Mouse (Mus musculus): Measurements from ENCODE around the gene Glipr1.
A peak's percentile ranks its signal among the peaks of the same experiment; 100 is the strongest.
"Not testable (repeated sequence)": the region's sequence is repeated elsewhere in the genome, so short reads cannot be mapped to it uniquely, and the experiment has no call there.

Gene Glipr1

DNA sequence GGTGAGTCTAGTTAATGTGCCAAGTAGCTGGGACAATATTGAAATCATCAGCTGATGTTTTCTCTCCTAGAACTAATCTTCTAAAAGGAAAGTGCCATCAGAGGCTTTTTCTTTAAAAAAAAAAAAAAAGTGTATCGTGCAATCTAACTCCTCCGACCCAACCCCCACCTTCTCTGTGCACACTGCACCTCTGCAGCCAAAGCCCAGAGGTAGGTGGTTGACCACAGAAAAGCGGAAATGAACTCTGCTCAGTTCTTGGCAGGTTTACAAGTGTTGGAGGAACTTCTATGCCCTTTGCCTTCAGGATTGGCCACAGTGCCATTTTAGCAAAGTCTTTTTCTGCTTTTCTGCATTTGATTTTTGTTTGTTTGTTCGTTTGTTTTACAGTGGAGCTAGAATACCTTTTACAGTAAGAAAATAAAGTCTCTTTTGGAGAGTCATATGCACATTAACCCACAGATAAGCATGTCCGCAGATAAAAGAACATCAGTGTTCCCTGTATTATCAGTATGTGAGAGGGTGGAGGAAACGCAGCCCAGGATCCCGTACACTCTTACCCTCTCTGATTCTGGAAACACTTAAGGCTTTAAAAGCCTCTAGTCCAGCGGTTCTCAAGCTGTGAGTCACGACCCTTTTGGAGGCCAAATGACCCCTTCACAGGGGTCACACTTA lies at the start of gene Glipr1:
Glipr1 (minus strand) TSS at position 88 of the 672 bp plus-strand sequence.
- peak; percentile 53 for DNase-seq

DNA sequence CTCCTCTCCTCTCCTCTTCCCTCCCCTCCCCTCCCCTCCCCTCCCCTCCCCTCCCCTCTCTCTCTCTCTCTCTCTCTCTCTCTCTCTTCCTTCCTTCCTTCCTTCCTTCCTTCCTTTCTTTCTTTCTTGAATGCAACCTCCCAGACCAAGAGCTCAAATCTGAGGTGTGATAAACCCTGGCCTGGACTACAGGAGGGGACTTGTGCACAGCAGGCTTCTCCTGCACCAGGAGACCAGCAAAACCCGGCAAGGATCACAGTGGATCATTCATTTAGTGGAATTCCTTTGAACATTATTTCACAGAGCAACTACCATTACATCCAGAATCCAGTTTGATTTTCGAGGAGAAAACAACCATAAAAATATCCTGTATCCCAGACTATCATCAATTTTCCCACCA lies 49.5 kb upstream of the Glipr1 start:
- DNase-seq: not testable (repeated sequence)

DNA sequence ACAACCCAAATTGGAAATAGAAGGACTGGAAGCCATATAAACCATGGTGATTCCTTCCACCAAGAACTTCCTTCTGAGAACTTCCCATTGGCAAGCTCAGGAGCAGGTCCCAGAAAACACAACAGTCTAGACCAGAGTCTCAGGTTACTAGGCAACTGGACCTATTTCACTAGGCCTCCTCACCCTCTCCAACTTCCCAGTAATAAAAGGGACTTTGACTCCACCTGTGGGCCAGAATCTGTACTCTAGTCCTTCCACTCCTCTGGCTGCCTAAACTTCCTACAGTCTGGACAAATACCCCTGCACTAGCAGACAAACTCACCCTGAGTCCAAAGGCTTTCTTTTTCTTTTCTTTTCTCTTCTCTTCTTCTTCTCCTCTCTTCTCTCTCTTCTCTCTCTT lies 48.8 kb upstream of the Glipr1 start:
- no peak for DNase-seq

DNA sequence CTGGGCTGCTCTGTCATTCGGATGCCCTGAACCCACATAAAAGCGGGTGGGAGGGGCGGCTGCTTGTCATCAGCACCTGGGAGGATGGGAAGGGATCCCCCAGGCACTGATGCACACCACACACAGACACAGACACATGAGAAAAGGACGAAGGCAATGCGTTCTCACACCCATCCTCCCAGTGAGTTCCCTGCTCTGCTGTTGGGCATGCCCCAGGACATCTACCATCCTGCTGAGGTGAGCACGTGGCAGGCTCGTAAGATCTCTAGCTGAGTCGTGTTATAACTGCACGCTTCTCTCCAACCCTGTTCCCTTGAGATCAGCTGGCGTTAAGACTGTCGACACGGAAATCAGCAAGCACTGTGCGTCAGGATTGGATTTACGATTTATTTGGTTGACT lies 41.9 kb upstream of the Glipr1 start:
- peak; percentile 3 for DNase-seq

DNA sequence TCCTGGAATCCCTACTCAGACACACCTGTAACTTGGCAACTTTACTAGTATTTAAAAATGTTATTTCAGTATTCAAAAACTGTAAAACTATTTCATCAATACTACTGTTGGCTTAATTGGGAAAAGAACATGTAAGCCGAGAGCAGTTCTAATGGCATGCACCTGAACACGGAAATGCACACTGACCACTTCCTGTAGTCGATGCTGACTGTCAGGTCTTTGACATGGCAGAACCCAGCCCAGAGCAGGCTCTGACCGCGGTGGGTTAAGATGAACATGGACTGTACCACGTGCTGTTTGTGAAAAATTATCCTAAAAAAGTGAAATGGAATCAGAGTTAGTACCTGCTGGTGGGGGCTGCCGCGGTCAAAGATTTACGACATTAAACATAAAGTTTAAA lies 41.1 kb upstream of the Glipr1 start:
- not testable (repeated sequence) for DNase-seq

DNA sequence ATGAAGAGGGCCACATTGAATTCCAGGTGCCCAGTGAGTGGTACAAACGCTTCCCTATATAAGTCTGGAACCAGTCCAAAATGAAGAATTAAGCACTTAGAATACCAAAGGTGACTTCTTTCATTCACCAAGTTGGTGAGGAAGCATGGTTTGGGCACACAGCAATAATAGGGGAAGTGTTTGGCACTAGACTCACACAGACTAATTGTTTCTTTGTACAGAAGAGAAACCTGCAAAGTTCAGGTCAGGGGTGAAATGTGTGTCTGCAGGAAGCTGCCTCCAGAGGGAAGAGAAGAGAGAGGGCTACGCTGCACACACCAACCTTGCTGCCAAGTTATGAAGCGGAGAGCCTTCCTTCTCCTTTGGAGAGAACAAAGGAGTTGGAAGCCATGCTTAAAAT lies 26.3 kb upstream of the Glipr1 start:
- not testable (repeated sequence) for DNase-seq

DNA sequence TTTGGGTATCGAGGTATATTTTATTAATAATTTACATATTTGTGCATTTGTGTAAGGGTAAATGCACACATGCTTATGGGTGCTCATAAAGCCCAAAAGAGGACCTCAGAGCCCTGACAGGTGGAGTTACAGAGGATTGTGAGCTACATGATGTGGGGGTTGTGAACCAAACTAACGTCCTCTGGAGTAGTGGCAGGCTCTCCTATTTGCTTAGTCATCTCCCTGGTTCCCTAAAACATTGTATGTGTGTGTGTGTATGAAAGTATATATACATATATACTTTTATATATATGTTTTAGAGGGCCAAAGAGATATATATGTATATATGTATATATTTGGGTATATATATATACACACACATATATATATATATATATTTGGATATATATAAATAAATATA lies 21.2 kb upstream of the Glipr1 start:
- no peak for DNase-seq

DNA sequence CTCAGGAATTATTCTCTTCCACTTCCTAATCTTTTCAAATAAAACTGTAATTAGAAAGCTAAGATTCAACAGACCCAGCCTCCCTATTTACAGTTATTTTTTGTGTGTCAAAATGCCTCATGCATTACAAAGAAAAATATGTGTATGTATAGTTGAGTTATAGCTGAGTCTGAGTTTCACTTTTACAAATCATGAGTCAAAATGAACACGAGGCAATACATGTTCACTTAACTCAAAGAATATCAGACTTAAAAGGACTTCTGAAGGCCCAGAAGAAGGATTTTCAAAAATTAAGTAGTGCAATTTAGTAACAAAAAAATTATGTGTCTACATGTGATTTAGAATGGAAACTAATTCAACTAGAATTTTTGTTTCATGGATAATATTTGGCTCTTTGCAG lies 7.1 kb upstream of the Glipr1 start:
- DNase-seq: not testable (repeated sequence)

DNA sequence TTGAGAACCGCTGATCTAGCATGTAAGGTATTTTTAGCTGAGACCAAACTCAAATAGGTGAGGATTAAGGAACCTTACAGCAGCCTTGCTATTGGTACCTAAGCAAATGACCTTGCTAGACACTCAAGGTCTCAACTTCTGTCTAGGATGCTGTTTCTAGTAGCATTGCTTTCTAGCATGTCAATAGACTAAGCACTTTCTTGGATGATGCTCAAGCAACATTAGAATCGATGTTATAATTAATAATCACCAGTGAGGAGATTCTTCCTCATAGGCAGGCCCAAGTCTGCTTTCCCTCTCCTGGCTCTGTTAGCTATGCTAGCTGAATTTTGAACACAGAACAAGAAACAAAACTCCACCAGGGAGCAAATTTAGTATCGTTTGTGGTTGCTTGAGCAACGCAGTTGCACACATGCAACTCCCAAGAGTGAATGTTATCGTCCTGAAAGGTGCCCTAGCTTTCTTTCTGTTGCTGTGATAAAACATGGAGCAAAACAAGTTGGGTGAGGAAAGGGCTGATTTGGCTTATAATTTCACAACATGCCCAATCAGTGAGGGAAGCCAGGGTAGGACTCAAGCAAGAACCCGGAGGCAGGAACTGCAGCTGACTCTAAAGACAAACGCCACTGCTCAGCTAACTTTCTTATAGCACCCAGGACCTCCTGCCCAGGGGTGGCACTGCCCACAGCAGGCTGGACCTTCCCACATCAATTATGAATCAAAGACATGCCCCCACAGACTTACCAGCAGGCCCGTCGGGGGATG lies 493 bp downstream of the Glipr1 start:
- DNase-seq: peak; percentile 6

DNA sequence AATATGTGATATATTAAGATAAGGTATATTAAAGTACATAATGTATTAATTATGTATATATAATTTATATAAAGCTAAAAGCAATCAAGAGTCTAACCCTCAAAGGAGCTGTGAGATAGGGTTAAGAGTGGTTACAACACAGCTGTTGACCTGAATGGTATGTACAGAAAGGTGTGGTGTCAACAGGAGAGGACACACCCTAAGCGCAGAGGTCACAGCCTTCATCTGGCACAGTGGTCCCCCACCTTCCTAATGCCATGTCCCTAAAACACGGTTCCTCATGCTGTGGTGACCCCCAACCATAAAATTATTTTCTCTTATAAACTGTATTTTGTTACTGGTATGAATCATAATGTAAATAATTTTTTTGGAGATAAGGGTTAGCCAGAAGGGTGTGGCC lies 1.1 kb downstream of the Glipr1 start:
- no peak for DNase-seq

DNA sequence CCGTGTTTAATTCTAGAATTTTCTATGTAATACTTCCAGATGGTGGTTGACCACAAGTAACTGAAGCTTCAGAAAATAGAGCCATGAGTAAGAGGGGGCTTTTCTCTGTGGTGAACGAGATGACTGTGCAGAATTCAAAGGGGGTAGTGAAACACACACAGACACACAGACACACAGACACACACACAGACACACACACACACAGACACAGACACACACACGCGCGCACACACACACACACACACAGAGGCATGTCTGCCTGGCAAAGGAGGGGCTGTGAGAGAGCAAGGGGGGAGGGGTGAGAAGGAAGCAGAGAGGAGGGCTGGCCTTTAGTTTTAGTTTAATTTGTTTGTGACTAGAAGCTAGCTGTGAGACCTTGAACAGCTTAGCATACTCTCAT lies 1.9 kb downstream of the Glipr1 start:
- peak; percentile 12 for DNase-seq

DNA sequence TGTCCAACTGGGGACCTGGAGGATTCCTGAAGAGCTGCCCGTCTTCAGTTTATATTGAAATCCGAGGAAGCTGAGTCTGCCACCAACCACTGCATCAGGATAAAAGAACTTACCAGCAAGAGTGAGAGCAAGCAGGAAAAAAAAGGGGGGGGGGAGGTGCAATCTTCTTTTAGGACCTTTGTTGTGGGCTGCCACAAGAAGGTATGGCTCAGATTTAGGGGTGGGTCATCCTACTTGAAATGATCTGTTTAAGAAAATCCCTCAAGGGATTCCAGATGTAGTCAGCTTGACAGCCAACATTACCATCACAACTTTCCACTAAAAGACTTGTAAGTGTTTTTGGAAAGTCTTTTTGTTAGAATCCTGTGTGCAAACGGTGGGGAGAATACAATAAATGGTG lies 2.7 kb downstream of the Glipr1 start:
- no peak for DNase-seq

DNA sequence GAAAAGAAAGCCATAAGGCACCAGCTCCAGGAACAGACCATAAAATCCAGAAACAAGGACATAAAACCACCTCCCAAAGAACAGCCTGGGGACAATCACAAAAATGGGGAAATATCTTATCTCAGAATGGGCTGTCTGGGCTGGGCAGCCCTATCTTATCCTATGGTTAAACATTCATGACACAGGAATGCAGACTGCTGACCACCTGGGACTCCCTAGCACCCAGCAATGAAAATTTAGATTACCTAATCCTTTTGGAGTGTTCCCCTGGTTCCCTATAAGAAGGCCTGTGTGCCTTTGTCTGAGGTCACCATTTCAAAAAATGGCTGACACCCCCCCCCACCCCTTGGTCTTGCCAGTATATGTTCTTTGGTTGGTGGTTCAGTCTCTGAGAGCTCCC lies 4.8 kb downstream of the Glipr1 start:
- no peak for DNase-seq

DNA sequence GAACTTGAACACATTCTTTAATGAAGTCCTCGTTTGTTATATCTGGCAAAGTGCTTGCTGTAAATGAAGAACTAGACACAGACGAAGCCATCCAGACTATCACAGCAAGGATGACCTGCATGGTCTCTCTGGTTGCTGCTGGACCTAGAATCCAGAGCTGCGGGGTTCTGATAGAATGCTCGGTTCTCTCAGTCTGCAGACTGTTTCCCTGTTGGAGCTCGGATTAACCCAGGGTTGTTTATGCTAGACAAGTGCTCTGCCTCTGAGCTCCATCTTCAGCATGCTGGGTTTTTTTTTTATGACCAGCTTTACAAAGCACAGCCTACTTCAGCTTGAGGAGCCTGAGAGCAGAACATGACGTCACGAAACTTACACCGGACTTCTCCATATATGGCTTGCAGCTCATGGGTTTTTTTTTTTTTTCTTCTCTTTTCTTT lies 5.5 kb downstream of the Glipr1 start:
- DNase-seq: peak; percentile 31

DNA sequence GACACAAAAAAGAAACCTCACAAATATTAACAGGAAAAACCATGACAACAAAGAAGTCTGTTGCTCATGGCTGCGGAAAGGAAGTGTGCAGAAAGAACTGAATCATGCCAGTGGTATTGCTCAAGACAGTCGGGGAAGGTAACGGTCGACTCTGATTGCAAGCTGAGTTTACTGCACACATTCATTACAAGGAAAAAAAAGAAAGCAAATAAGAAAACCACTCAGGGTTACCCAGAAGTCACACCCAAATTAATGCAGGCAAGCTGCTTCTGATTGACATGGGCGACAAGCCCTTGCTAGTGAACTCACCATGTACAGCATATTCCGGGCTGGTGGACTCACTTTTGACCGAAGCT lies 5.9 kb downstream of the Glipr1 start:
- peak; percentile 20 for DNase-seq

DNA sequence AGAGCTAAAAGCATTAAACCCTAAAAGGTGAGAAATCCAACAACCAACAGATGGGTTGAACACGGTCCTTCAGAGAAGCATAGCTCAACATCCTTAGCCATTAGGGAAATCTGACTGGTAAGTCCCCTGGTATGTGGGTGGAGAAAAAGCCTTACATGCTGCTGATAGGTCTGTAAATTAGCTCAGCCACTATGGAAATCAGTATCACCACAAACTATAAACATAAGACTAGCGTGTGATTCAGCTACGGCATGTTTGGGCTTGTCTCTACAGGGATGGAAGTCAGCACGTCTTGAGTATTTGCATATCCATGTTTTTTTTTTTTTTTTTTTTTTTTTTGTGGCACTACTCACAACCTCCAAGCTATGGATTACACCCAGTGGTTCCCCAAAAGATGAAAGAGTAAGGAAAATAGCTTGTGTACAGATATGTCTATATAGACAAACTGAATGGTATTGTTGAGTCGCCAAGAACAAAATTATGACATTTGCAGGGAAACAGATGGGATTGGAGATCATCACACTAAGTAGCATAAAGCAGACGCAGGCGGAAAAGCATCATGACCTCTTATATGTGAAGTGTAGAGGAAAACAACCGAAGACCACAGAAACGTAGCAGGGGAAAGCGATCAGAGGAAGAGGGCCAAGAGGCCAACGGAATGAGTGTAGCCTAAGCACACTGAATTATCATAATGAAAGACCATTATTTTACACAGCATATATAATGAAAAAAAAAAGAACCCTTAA lies 6.5 kb downstream of the Glipr1 start:
- DNase-seq: peak; percentile 14

DNA sequence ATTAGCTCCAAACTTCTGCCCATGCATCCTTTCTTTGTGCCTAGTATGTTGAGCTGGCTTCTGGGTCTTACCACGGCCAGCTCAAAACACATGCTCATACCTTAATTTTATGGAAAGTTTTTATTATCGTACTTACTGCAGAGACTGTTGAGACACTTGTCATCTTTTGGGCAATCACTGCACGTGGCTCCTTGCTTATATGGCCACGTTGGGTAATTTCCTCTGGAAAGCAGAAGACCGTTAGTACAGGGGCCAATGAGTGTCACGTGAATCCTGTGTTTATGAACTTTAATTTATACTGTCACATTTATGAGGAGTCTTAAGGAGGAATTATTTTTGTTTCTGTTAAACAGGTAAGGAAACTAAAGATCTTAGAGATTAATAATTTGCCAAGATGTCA lies 16.0 kb downstream of the Glipr1 start:
- DNase-seq: no peak

DNA sequence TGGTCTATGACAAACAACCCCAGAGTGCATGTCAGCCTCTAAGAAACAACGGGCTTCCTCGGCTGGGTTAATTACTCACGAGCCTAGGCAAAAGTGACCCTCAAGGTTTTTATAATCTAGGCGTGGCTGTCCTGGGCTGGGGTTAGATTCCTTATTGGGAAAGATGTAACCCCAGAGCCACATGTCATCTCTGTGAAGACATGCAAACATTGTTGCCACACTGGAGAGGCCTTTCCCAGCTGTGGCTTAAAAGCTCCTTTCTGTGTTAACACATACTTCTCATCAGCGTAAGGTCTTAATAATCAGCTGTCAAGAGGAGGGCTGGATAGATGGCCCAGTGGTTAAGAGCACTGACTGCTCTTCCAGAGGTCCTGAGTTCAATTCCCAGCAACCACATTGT lies 19.4 kb downstream of the Glipr1 start:
- DNase-seq: no peak

DNA sequence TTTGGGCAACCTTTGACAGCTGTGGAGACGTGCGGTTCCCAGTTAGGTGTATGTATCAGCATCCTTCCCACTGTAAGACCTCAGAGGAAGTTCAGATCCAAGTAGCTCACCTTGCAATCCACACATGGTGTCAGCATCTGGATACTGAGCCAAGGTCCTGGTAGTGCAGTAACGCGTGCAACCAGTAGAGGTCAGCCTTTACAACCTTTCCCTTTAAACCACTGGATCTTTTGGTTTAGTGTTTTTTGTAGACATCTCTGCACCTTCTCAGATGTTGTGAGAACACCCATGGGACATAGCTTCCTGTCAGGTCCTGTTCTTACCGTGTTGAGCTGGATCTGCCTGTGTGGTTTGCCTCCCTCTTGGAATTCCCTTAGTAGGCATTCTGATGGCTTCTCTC lies 24.8 kb downstream of the Glipr1 start:
- peak; percentile 65 for DNase-seq

DNA sequence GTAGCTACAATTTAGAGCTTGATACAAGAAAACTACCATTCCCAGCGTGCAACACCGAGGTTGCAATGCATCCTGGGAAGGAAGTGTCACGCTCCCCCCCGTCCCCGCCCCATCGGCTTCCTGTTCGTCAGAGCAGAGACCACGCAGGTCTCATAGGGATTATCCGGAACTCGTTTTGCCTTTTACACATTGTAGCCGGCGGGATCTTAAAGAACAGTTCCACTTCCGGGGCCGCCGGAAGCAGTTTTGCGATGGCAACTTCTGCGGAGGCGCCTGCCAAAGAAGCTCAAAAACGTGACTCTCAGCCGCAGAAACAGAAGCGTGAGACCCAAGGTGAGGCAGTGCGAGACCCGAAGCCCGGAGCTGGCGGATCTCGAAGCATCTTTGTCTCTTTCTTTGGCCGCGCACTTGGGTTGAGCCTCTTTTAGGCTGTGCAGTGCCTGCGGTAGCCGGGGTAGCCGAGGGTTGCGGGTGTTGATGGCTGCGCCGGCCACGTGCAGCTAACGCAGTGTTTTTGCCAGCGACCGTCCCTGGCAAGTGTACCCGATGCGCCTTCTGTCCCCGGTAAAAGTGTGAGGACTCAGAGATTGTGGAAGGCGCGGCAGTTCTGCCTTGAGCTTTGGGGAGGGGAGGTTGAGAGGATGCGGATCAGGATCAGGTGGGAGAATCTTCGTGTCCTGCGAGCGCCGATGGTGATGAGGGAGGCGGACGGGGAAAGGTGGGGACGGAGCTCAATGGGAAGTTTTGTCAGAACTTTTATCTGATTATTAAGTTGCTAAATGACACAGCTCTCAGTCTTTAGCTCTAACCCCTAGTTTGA lies 29.7 kb downstream of the Glipr1 start, which contains the start of gene Krr1:
Krr1 (plus strand) TSS at position 123 of the 820 bp plus-strand sequence.
- peak; percentile 88 for DNase-seq

DNA sequence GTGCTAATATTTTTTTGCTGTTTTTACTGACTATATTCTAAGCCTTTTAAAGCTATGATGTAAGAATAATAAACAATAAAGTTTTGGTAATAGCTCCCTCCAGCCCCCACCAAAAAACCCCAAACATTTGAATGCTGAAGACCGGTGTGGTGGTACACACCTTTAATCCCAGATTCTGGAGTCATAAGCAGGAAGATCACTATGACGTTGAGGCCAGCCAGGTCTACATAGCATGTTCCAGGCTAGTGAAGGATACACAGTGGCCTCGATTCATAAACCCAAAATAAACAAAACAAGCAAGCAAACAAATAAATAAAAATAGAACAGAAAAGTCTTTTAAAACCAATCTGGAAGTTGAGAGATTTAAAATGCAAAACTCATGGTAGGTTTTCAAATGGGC lies 30.5 kb downstream of the Glipr1 start:
- no peak for DNase-seq

DNA sequence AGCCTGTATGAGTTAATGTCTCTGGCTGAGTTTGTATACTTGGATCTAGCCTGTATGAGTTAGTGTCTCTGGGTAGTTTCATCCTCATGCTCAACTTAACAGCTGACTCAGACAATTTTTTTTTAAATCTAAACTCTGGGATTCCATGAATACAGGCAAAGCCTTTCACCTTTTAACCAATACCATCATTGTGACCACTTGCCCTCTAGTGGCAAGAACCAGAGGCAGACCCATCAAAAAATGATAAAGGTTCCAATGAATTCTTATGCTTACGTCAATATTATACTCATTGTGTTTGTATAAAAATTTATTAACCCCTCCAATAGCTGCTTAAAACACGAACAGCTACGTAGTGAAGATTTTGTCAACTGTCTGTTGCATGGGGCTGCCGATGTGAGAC lies 36.0 kb downstream of the Glipr1 start:
- no peak for DNase-seq

DNA sequence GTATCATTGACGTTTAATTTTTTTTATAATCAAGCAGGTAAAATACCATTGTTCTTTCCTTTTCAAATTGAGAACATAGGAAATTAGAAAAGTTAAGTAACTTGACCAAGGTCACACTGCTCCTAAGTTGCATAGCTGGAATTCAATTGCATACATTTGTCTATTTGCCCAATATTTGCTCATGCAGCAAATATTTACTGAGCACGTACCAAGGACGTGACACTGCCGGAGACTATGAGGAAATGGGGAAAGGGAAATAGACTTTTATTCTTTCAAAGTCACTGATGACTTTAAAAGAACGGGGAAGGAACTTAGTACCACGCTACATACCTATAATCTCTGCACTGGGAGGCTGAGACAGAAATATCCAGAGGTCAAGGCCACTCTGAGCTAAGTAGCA lies 42.0 kb downstream of the Glipr1 start:
- no peak for DNase-seq

All from thymus, postnatal 25 days (tissue).